Mouse (Mus musculus) erythroblast, embryonic 14.5 days (primary cell): ENCODE data around the gene Meis2.

ENCODE experiments used
- GATA1 ChIP-seq: IDR thresholded peaks from 2 replicates; pipeline ENCODE4 v1.6.1; 2012; ENCODE audit warnings: low read length, inconsistent platforms, mixed read lengths
- TAL1 ChIP-seq: IDR thresholded peaks from 3 replicates; pipeline ENCODE4 v1.6.1; 2012; ENCODE audit warnings: low read length, inconsistent platforms, mixed read lengths

DNA sequence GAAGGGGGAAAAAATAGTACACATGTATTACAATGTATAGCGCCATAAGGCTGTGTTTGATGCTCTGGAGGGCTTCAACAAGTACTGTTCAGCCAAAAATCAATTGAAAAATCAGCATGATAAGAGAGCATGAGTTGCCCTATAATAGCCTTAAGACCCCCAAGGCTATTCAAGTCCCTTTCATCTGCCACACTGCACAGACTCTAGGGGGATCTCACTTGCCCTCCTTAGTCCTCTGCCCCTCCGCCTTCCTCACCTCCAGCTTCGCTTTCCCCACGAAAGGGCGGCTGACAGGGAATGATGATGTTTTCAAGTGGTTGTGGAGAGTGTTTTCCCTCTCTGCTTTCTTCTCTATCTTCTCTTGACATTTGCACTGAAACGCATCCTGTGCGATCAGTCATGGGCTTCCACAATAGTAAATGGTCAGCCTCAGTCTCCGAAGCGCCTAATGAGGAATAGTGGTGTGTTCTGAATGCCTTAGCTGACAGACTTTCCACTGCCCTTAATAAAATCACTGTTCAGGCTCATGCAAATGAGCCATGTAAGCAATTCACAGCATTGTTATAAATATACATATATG lies 23.9 kb downstream of the Meis2 start:
- TF ChIP-seq GATA1 (no peak), TAL1 (no peak)
